Mouse (Mus musculus): Measurements from ENCODE around the gene Trim65.
"Not testable (repeated sequence)": the region's sequence is repeated elsewhere in the genome, so short reads cannot be mapped to it uniquely, and the experiment has no call there.

Trim65 gene

GRCm38 (mm10) chr11:116106963-116107776, 23.8 kb downstream of the Trim65 start:
- DNase-seq: no peak

DNA sequence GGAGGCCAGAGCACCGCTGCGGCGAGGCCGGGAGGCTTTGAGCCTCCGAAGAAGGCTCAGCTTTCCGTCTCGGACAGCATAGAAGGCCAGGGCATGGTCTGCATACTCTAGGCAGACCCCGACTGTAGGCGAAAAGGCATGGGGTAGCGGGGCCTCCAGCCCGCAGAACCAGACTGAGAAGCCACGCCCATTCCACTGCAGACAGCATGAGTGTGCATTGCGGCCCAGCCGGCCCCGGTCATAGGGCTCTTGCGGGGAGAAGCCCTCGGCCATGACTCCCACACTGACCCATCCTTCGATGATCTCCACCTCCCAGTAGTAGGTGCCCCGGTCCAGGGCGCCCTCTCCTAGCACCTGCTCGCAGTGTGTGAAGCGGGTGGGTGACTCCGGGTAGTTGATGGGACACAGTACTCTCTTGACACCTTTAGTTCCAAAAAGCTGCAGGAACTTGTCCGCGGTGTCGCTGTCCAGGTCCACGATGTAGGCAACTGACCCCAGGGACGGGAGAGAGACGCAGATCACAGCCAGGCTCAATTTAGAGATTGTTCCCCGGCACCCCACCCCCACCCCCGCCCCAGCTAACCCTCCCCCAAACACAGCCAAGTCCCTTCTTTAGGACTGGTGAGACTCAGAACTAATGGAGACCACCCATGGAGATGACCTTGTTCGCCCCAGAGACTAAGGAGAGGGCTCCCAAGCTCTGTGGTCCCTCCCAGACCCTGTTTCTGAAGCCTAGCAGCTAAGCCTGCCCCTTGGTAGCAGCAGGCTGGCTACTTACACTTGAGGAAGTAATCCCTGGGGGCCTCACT, 24.6 kb downstream of the Trim65 start:
- no peak for DNase-seq

DNA sequence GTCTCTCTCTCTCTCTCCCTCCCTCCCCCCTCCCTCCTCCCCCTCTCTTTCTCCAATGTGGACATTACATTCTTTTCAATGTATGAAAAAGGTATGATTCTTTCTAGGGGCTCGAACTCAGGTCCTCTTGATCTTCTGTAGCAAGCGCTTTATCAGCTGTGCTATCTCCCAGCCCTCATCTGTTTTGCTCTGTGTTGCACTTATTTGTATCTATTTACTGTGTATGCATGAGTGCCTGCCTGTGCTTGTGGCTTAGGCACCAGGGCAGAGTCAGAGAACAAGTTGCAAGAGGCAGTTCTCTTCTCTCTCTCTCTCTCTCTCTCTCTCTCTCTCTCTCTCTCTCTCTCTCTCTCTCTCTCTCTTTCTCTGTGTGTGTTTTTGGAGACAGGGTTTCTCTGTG, 25.9 kb downstream of the Trim65 start:
- no peak for DNase-seq

- no peak for DNase-seq
Observed at GRCm38 (mm10) chr11:116104006-116104646, 26.8 kb downstream of the Trim65 start.

- DNase-seq: no peak
Observed at GRCm38 (mm10) chr11:116103572-116103971, 27.4 kb downstream of the Trim65 start.

- DNase-seq: no peak
Observed at GRCm38 (mm10) chr11:116102472-116102871, 28.5 kb downstream of the Trim65 start.

GRCm38 (mm10) chr11:116101931-116102381, 29.0 kb downstream of the Trim65 start:
- no peak for DNase-seq

GRCm38 (mm10) chr11:116100839-116101238, 30.1 kb downstream of the Trim65 start:
- no peak for DNase-seq

GRCm38 (mm10) chr11:116100385-116100784, 30.5 kb downstream of the Trim65 start:
- no peak for DNase-seq

DNA sequence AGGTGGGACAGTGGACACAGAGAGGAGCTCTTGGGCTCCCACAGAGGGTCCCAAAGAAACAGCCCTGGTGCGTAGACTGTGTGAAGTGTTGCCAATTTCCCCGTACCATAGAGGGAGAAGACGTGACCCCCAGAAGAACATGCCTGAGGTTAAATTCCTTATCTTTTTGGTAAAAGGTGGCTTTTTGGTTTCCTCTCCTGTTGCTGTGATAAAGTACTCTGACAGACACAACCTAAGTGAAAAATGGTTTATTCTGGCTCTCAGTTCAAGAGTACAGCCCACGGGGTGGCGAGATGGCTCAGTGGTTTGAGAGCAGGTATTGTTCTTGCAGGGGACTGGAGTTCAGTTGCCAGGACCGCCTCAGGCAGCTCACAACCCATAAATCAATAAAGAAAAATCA, 31.5 kb downstream of the Trim65 start:
- no peak for DNase-seq

- DNase-seq: no peak
Observed at GRCm38 (mm10) chr11:116098711-116099460, 32.0 kb downstream of the Trim65 start.

- no peak for DNase-seq
Observed at GRCm38 (mm10) chr11:116096213-116097108, 34.5 kb downstream of the Trim65 start.

GRCm38 (mm10) chr11:116095573-116095972, 35.4 kb downstream of the Trim65 start:
- DNase-seq: no peak

GRCm38 (mm10) chr11:116093771-116094565, 37.0 kb downstream of the Trim65 start:
- no peak for DNase-seq

- not testable (repeated sequence) for DNase-seq
Observed at GRCm38 (mm10) chr11:116092959-116093358, 38.0 kb downstream of the Trim65 start.

DNA sequence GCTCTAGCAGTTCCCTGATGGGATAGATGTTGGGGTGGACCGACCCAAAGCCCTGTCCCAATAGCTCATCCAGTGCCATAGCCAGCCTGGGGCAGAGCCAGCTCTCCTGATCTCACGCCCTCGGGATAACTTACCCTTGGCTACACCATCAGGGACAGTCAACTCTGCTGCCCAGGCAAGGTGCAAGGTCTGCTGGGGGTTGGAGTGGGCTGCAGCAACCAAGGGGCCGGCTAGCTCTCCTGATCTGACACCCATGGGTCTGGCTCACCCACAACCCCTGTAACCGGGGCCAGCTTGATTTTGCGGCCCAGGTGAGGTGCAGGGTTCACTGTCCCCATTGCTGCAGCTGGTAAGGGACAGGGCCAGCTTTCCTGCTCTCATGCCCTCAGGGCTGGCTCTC, 39.3 kb downstream of the Trim65 start:
- DNase-seq: no peak

DNA sequence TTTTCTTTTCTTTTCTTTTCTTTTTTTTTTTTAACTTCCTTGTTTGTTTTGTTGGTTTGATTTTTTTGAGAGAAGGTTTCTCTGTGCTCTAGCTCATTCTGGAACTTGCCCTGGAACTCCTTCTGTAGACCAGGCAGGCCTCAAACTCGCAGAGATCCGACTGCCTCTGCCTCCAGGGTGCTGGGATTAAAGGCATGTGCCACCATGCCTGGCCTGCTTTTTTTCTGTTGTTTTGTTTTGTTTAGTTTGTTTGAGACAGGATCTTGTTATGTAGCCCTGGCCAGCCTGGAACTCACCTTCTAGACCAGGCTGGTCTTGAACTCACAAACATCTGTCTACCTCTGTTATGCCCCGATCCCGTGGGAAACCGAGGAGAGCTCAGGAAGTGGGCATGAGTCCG, 41.4 kb downstream of the Trim65 start:
- no peak for DNase-seq

GRCm38 (mm10) chr11:116088741-116089394, 42.1 kb downstream of the Trim65 start:
- no peak for DNase-seq

DNA sequence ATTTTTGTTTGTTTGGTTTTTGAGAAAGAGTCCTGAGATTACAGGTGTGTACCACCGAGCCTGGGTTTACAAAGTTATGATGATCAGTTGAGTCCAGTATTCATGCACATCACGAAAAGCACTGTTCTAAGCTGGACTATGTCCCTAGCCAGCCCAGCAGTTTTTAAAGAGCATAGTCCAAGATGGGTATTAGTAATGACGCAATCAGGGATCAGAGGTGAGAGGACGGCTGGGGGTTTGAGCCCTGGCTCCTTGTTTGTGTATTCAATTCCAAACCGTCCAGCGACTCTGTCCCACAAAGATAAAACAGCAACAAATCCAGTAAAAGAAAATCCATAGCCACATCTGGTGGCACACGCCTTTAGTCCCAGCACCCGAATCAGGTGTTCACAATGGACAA, 42.7 kb downstream of the Trim65 start:
- DNase-seq: no peak
